Mouse (Mus musculus) cerebellum, adult 8-10 months (tissue): Measurements from ENCODE around the gene Alkbh6.

Experiments used
- DNase-seq: peaks from one replicate; pipeline ENCODE4 v3.0.0; 2022

Gene Alkbh6

DNA sequence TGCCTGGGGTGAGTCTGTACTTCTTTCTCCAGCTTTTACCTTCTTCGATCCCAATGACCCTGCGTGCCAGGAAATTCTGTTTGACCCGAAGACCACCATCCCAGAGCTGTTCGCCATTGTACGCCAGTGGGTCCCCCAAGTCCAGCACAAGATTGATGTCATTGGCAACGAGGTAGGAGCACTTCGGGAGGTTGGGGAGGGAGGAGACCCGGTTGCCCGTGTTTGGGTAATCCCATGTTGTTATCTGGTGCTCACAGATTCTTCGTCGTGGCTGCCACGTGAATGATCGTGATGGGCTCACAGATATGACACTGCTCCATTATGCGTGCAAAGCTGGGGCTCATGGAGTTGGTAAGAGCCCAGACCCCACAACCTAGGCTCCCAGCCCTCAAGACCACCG is 11.7 kb upstream of the Alkbh6 start:
- DNase-seq, result no peak

DNA sequence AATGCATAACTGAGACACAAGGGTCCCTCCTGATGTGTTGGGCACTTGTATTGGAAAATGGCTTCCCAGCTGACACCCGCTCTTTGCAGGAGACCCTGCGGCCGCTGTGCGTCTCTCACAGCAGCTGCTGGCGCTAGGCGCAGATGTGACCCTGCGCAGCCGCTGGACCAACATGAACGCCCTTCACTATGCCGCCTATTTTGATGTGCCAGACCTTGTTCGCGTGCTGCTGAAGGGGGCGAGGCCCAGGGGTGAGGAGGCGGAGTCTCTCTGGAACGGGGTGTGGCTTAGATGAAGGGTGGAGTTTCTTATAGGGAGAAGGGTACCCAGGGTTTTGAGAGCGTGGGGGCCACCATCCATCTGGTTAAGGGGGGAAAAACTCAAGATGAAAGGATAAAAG is 11.3 kb upstream of the Alkbh6 start:
- DNase-seq, result no peak

DNA sequence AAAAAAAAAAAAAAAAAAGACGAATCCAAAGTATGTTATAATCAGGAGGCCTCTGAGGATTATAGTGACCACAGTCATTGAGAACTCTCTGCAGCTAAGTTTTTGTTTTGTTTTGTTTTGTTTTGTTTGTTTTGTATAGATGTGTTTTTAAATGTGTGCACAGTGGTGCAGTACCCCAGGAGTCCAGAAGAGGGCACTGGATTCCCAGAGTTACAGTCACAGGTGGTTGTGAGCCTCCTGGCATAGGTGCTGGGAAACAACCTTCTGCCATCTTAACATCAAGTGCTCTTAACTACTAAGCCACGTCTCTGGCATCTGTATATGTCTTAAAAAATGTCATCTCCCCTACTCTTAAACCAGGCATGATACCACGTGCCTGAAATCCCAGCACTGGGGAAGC is 7.6 kb upstream of the Alkbh6 start:
- DNase-seq, result no peak

DNA sequence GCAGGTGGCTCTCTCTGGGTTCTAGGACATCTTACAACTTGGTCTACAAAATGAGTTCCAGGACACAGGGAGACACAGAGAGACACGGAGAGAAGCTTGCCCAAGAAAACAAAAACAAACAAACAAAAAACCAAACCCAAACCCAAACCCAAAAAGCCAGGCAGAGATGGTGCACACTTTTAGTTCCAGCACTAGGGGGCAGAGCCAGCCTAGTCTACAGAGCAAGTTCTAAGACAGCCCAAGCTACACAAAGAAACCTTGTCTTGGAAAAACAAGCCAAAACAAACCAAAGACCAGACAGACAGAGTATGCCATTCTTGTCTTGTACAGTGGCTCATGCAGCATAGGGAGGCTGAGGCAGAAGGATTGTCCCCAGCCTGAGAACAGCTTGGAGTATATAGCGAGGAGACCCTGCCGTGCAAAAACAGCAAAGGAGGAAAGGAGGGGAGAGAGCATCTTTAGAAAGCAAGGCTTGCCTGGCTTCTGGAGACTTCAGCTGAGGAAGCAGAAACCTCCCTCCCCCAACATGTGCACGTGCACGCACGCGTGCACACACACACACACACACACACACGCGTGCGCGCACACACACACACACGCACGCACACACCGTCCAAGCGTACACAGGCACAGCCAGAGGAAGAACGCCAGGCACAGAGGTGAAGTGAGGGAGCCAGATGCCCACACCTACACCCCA is 2.3 kb upstream of the Alkbh6 start:
- DNase-seq, result no peak

DNA sequence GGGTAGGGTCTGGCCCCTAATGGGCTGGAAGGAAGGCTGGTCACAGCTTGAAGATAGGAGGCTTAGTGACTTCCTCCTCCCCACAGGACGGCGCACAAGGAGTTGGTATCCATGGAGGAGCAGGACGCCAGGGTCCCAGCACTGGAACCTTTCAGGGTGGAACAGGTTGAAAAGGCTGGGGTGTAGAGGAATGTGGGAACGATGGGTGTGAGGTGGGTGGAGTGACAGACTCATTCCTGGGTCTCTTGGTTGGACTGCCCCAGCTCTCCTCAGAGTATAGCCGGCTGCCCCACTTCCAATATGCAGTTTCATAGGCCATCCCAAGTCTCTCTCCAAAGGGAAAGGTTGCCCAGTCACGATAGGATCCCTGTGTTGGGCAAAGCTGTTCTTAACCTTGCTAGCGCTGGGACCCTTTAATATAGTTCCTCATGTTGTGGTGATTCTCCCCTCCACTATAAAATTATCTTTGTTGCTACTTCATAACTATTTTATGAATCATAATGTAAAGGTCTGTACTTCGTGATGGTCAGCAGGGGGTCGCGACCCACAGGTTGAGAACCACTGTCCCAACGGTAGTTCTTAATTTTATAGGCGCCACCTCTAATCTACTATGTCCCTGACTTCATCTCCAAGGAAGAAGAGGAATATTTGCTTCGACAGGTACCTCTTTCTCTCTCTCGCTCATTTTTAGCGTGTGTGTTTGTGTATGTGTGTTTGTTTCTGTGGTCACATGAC is 1.0 kb downstream of the Alkbh6 start:
- DNase-seq, result no peak

DNA sequence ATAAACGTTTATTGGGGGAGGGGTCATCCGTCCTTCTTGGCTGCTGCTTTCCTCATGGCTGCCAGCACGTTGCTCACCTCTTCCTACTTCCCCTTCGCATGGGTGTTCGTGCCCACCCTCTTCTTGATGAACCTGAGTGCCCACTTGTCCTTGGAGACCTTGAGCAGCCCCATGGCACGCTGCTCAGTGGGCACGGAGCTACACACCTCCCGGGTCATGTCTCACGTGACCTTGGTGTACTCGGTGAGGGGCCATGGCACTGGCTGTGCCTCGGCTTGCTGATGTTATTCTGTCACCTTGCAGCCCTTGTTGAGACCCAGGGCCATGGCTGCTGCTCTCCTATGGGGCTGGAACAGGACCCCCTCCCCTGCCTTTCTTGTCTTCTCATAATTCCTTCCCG is 1.6 kb downstream of the Alkbh6 start:
- DNase-seq, result no peak

DNA sequence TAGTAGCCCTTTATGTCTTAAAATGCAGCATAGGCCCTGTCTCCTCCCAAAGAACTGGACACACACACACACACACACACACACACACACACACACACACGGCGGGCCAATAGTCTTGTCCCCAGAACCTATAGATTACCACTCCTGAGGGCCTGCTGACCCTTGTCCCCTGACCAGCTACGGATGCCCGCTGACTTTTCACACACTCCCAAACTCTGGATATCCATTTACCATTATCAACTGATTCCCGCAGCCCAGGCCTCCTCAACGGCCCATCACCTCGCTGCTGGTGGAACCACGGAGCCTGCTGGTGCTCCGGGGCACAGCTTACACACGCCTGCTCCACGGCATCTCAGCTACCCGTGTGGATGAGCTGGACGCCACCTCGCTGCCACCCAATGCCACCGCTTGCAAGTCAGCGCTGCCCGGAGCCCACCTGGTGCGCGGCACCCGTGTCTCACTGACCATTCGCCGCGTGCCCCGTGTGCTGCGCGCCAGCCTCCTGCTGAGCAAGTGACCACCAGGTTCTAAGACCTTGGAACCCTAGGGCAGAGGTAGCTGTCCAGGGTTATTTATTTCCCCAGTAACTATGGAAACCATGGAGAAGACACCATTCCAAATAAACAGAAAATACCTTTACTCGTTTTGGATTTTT is 5.3 kb downstream of the Alkbh6 start:
- DNase-seq, result no peak

DNA sequence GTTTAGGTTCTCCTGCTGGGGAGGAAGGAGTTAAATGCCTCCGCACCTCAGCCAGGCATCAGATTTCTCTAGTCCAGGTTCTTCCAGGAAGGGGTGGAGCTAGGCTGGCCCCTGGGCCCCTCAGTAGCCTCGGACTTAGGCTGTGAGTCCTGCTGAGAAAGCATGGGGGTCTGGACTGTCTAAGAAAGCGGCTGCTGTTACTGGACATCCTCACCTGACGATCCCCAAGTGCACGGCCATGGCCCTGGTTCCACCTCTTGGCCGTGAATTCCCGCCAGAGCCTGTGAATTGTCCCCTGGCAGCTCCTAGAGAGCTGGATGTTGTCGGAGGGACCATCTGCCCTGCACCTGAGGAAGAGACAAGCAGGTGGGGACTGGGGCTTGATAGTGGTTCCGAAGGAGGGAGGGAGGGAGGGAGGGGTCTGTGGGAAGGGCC is 6.2 kb downstream of the Alkbh6 start, which contains the start of gene Syne4:
Syne4 (plus strand) TSS at position 87 of the 435 bp plus-strand sequence.
- DNase-seq, result no peak

DNA sequence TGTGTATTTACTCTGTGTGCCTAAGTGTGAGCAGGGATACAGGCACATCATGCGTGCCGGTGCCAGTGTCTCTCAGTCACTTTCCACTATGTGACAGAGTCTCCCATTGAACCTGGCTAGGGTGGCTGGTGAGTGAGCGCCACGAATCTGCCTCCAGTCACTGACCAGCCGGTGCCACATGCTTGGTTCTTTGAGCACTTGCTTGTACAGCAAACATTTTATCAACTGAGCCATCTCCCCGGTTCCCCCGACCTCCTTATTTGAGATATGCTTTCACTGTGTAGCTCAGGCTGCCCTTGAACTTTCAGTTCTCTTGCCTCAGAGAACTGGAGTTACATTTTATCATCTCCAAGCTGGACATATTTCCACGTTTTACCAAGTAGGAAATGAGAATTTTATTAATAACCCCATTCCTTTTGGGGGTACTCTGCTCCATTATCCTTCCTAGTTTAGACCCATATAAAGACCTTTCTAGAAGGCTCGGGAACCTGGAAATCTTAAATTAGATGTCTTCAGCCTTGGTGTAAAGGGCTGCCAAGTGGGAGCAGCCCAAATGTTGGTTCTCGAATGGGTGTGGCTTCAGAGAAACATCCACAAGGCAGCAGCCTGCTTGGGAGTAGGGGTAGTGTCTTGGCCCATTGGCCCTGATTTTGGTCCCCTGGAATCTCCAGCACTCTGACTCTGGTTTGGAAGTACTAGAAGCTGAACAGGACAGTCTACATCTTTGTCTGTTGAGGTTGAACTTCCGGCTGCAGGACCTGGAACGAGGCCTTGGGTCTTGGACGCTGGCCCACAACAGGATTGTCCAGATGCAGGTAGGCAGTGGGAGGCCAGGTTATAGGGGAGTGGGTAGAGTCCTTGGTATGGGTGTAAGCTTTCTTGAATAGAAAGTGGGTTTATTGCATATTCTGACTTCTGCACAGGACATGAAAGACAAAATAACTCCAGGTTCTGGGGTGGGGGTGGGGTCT is 7.3 kb downstream of the Alkbh6 start:
- DNase-seq, result no peak

DNA sequence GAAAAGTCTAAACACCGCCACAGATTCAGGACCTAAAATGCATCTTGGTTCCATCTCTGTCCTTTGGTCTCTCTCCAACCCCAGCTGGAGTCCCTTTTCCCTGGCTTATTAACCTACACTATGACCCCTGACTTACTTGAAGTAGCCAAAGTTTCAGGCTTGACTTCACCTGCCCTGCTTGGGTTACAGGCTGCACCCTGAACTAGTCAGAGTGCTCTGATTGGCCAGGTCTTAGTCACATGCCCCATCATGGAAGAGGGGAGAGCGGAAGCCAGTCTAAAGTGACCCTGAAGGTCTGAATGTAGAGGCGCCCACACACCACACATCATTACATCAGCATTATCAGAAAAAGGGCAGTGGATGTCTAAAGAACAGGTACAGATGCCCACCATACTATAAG is 9.6 kb downstream of the Alkbh6 start:
- DNase-seq, result no peak

DNA sequence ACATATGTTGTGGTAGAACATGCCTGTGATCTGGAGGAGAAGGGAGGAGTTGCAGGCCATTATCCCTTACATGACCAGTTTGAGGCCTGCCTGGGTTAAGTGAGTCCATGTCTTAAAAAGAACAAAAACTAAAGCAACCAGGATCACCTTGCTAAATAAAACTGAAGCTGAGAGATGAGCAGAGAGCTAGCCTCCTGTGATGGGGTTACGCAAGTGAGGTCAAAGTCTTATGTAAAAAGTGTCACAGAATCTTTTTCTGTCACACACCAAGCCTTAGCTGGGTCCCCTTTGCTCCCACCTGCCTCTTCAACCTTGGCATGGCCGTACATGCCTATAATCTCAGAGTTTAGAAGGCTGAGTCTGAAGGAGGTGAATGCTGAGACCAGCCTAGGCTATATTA is 12.4 kb downstream of the Alkbh6 start:
- DNase-seq, result no peak

DNA sequence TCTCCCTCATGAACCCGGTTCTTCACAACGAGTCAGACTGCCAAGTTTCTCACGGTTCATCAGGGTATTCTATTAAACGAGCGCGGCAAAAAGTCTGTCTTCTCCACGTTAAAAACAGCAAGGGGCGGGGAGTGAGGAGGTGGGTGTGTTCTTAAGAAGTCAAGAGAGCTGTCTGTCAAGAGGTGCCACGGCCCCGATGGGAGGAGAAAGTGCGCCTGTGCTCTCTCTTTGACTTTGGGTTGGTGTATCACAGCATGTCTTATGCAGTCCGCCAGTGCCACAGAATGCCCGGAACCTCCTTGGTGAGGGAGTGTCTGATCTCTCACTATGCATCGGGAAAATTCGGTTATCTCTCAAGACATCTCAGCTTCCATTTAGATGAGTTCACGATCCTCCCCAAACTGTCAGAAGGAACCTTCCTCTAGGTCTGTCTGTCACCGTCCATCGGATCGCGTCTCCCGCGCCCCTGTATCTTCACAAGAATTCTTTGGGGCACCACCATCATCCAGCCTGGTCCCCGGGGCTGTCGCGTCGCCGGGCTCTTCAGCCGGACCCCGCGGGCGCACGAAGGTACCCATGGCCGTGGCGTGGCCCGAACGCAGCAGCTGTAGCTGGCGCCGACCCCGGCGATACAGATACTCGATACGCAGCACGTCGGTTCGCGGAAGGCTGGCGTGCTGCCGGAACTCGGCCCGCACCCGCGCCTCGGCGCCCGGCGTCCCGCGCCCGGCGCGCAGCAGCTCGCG is 13.2 kb downstream of the Alkbh6 start, which contains the start of gene E130208F15Rik:
E130208F15Rik (plus strand) TSS at position 202 of the 746 bp plus-strand sequence.
- DNase-seq, result peak; percentile 69

DNA sequence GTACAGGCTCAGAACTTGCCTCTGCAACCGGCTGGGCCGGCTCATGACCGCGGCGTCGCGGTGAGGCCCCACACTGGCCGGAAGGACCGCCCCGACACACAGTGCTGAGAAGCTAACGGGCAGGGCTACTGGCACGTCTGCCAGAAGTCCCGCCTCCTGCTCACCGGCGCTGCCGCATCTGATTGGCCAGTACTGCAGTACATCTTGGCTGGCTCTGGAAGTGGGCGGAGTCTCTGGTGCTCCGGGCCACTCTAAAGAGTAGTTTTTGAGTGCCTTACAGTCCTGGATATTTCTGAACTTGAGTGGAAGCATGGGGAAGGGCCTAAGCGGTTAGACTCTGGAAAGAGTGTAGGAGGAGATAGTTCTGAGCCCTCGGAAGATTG is 13.8 kb downstream of the Alkbh6 start:
- peak; percentile 95 for DNase-seq

DNA sequence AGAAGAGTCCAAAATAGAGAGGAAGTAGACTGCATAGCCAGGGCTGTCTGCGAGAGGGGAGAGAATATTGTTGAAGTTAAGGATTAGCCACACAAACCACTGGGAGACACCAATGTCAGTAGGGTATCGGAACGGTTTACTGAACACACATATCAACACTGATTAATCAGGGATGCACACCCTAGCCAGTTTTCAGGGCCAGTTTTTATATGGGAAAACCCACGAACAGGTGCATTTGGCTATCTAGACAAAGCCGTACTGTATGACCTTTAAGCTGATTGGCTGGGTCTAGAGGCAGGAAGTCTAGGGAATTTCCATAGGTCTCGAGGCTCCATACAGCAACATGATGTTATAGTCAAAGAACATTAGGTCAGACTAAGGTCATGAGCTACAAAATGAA is 14.3 kb downstream of the Alkbh6 start:
- no peak for DNase-seq

DNA sequence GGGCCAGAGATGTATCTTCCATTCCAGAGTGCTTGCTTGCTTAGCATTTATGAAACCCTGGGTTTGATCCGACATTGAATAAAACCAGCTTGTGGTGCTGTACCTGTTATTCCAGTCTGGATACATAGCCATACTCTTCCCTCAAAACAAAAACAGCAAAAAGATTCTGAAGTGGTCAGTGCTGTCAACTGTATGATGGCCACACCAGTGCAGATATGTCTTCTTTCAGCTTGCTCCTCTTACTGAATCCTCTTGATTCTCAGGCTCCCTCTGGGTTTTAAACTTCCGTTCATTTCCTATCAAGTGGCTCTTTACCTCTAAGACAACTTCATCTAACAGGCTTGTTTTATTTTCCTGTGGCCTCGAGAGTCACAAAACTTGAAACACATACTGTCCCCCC is 15.3 kb downstream of the Alkbh6 start, which contains the start of gene Sdhaf1:
Sdhaf1 (minus strand) TSS at position 101 of the 400 bp plus-strand sequence.
- DNase-seq, result no peak

DNA sequence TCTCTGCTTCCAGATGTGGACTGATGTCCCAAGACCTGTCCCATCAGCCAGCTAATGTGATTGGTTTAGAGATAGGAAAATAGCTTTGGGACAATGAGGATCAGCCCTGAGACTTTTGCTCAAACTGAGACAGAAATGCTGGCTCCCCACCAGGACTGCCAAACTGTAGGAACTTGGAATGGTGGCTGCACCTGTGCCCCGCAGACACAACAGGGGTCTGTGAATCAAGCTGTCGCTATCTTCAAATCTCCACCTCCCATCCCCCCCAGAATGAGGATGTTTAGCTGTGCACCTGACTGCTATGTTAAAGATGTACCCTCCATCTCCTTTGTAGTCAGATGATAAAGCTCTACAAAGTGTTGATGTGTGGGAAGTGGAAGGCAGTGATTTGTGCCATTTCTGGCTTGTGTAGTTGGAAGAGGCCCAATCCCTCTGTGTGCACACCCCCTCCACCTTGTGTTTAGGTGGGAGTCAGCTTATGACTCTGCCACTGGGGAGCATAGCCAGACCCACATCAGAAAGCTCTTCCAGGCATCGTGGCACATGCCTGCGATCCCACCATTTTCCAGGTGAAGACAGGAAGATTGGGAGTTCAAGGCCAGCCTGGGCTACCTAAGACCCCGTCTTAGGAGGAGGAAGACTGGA is 15.9 kb downstream of the Alkbh6 start:
- DNase-seq, result no peak

DNA sequence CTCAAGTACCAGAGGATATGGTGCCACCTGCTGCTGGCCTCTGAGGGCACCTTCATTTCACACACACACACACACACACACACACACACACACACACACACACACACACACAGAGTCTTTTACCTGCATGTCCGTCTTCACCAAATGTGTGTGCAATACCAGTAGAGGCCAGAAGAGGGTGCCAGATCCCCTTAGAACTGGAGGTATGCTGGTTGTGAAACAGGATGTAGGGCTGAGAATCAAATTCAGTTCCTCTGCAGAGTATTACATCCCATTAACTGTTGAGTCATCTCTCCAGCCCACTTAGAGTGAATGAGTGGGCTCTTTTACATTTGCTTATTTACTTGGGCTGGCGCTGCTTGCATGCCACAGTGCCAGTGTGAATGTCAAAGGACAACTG is 16.8 kb downstream of the Alkbh6 start:
- peak; percentile 54 for DNase-seq

DNA sequence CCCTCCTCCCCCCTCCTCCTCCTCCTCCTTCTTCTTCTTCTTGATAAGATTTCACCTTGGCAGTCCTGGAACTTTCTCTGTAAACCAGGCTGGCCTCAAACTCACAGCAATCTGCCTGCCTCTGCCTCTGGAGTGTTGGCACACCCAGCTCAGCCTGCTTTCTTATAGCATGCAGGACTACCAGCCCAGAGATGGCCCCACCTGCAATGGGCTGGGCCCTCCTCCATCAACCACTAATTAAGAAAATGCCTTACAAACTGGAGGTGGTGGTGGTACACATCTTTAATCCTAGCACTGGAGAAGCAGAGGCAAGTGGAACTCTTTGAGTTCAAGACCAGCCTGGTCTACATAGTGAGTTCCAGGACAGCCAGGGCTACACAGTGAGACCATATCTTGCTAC is 17.9 kb downstream of the Alkbh6 start:
- no peak for DNase-seq

DNA sequence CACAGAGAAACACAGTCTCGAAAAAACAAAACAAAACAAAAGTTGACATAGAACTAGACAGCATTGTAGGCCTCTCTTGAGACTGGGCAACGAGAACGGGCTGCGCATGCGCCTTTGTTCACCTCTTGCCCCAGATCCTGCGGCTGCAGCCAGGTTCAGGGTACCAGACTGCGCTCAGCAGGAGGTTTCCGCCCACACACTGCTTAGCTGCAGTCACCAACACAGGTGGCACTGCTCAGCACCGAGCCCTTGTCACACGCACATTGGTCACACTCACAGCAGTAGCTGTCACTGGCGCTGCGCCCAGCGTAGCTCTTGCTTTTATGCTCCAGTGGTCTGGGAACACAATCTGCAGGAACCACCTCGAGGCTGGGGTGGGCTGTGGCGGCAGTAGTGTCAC is 18.6 kb downstream of the Alkbh6 start:
- peak; percentile 94 for DNase-seq

DNA sequence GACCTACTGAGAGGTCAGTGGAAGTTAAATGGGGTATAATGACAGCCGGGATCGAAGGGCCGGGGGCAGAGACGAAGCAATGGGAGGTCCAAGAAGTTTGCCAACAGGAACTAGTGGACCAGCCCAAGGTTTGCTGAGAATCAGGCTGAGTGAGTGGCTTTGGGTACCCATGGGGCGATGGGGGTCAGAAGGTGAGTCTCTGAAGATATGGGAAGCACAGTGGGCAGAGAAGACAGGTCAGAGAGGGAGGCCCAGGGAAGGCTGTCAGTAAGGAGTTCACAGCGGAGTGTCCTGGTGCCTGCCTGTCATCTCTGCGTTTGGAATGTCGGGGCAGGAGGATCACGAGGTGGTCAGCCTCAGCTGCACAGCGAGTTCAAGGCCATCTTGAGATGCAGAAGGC is 19.9 kb downstream of the Alkbh6 start:
- DNase-seq, result no peak

DNA sequence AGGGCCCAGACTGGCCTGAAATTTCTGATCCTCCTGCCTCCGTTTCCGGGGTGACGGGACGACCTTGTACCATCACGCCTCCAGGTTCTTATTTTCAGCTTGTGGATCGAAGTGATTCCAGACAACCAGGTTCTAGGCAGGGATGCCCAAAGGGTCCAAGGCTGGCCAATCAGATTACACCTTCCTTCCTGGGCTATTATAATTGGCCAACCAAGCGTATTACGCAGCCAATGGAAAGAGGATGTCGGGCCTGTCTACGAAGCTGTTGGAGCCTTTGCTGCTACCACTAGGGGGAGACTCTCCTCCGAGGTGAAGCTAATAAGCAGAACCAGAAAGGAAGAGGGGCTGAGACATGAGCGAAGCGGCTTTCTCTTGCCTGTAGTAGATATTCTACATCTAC is 23.4 kb downstream of the Alkbh6 start:
- peak; percentile 93 for DNase-seq
